Mouse (Mus musculus) G1E (cell line): Measurements from ENCODE around the gene Cacna1c. TPM values are rescaled to one million over a fixed set of nuclear protein-coding genes. Genes with fewer than 3 reads are reported as not detected.
A peak's percentile ranks its signal among the peaks of the same experiment; 100 is the strongest.

Experiments
- ATAC-seq: 2 replicates; pipeline ENCODE4 v1.8.0; 2016; ENCODE audit warnings: mild to moderate bottlenecking; ENCODE audit not compliant: insufficient number of reproducible peaks, poor library complexity, low FRiP score, severe bottlenecking; ENCODE audit errors: extremely low read depth
- DNase-seq: peaks from one replicate; pipeline ENCODE4 v3.0.0; 2012; ENCODE audit warnings: low spot score
- H3K27me3 ChIP-seq: 2 replicates; pipeline ENCODE4 v1.6.1; 2012; ENCODE audit warnings: mild to moderate bottlenecking, low read length, inconsistent platforms; ENCODE audit not compliant: insufficient read depth
- H3K36me3 ChIP-seq: replicated peaks from 2 replicates; pipeline ENCODE3; 2012; ENCODE audit warnings: mild to moderate bottlenecking, inconsistent platforms
- H3K4me1 ChIP-seq: 2 replicates; pipeline ENCODE4 v1.6.1; 2012; ENCODE audit warnings: low read depth, low read length, inconsistent platforms, mixed read lengths; ENCODE audit not compliant: insufficient read depth
- H3K4me3 ChIP-seq: 2 replicates; pipeline ENCODE4 v1.5.1; 2012; ENCODE audit warnings: low read depth, mild to moderate bottlenecking, inconsistent platforms, low read length, moderate library complexity, mixed read lengths
- H3K9me3 ChIP-seq: replicated peaks from 2 replicates; pipeline ENCODE4 v1.6.1; 2012; ENCODE audit warnings: inconsistent platforms
- CTCF ChIP-seq: IDR thresholded peaks from 2 replicates; pipeline ENCODE4 v1.5.1; 2012; ENCODE audit warnings: low read depth, low read length, inconsistent platforms, mixed read lengths
- GATA1 ChIP-seq: IDR thresholded peaks from 2 replicates; pipeline ENCODE4 v1.6.1; 2012; ENCODE audit warnings: borderline replicate concordance, low read length, inconsistent platforms, mixed read lengths
- GATA2 ChIP-seq: IDR thresholded peaks from 2 replicates; pipeline ENCODE4 v1.6.1; 2012; ENCODE audit warnings: low read depth, low read length, inconsistent platforms, borderline replicate concordance
- POLR2AphosphoS5 ChIP-seq: IDR thresholded peaks from 2 replicates; pipeline ENCODE4 v1.6.1; 2012; ENCODE audit warnings: low read depth, low read length, inconsistent platforms; ENCODE audit not compliant: insufficient replicate concordance
- TAL1 ChIP-seq: conservative IDR thresholded peaks from 2 replicates; pipeline ENCODE4 v1.6.1; 2012; ENCODE audit warnings: low read depth, low read length, inconsistent platforms, mixed read lengths
- polyA plus RNA-seq: library from polyadenylated mRNA; stranded (reverse); fragments of >175 nt; gene quantifications from 2 replicates; pipeline ENCODE4 v1.2.3, GENCODE M21; 2012
- total RNA-seq, 2 experiments: library from RNA; stranded (forward) in 1 of 2; stranded (reverse) in 1 of 2; fragments of 200-1000 nt in 1 of 2; fragments of >200 nt in 1 of 2; fragmentation: Nextera tagmentation in 1 of 2; gene quantifications; 2 replicates each; pipeline ENCODE4 v1.2.3; 2014 to 2017

Gene Cacna1c
- total and polyA plus RNA-seq, 3 experiments, result 0.11 TPM; not detected in 2

DNA sequence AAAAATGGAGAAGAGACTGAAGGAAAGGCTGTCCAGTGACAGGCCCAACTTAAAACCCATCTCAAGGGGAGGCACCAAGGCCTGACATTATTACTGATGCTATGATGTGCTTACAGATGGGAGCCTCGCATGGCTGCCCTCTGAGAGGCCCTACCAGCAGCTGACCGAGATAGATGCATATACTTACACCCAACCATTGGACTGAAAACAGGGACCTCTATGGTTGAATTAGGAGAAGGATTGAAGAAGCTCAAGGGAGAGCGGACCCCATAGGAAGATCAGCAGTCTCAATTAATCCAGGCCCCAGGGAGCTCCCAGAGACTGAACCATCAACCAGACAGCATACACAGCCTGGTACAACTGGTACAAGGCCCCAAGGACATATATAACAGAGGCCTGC lies 628.4 kb downstream of the Cacna1c start:
- Histone ChIP-seq H3K9me3 (no peaks in the 10 kb centered on the region), H3K4me1 (peaks cover 13% of the 10 kb centered on the region), H3K27me3 (no peaks in the 10 kb centered on the region), H3K4me3 (no peak overlapping the region), H3K36me3 (peaks cover 7% of the 10 kb centered on the region)
- ATAC-seq (no peak), DNase-seq (no peak)
- TF ChIP-seq CTCF (no peak), POLR2AphosphoS5 (no peak), GATA1 (no peak), GATA2 (no peak), TAL1 (no peak)

DNA sequence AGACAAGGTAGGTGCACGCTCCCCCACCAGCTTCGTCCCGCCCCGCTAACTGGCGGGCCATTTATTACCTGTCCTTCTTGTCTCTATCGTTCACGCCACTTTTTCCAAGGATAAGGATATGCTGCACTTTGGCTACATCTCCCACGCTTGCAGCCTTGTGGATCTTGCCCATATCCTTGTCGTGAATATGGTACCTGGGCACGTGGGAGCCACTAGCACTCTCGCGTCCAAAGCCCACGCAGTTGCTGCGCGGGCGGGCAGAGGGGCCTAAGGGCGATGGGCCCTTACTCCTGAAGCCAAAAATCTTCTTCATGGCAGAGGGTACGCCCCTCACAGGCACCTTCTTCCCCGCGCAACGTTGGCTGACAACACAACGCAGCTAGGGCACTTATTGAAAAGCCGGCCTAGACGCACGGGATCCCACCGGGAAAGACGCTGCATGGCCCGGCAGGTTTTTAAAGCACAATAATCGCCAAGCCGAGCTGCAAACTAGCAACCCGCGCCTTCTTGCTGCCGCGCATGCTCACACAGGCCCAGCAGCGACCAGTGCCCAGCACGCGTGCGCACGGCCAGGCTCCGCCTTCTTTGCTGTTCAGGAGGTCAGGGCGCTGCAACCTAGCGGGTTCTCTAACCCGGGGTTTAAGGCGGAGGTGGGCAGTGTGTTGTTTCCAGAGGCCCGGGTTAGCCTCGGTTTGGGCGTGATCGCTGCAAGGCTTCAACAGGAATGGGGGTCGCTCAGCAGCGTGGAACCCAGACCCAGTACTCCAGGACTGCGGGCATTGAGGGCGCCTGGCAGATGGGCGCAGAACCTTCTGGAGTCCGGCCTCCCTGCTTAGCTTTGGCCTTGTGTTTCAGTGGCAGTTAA lies 634.2 kb downstream of the Cacna1c start, which contains the start of gene Ankrd26:
TSS of gene Ankrd26 (minus strand) at position 482 of the 865 bp plus-strand sequence.
- no peaks in the 10 kb centered on the region for H3K9me3 ChIP-seq
- H3K4me3 ChIP-seq, result peak within 1 kb of the TSS; percentile 88
- DNase-seq (peak; percentile 80), ATAC-seq (peak; percentile 82)
- TF ChIP-seq TAL1, result no peak
- TF ChIP-seq POLR2AphosphoS5, result no peak
- TF ChIP-seq CTCF, result no peak
- TF ChIP-seq GATA2, result no peak
- no peak for TF ChIP-seq GATA1
- H3K4me1 ChIP-seq, result peaks cover 28% of the 10 kb centered on the region
- H3K27me3 ChIP-seq, result no peaks in the 10 kb centered on the region
- H3K36me3 ChIP-seq, result peaks cover 34% of the 10 kb centered on the region

DNA sequence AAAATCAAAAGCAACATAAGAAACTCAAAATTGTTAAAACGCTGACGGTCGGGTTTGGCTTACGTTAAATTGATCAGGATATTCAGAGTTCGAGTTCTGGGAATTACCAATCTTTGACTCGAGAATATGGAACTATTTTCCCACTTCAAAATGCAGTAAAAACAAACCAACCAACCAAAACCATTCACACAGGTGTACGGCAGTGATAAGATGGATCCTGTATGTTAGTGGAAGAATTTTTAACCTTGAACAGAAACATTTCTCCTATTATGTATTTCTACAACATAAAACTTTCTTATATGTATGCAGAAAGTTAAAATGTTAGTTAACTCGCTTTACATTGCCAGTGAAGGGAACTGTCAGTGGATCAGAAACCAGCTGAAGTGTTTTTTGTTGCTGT lies 635.0 kb downstream of the Cacna1c start:
- Histone ChIP-seq H3K27me3 (no peaks in the 10 kb centered on the region), H3K4me1 (peaks cover 28% of the 10 kb centered on the region), H3K9me3 (no peaks in the 10 kb centered on the region), H3K36me3 (peaks cover 40% of the 10 kb centered on the region), H3K4me3 (peak overlapping the region; percentile 88)
- ATAC-seq, result no peak
- TF ChIP-seq POLR2AphosphoS5 (no peak), TAL1 (no peak)
- DNase-seq, result no peak

DNA sequence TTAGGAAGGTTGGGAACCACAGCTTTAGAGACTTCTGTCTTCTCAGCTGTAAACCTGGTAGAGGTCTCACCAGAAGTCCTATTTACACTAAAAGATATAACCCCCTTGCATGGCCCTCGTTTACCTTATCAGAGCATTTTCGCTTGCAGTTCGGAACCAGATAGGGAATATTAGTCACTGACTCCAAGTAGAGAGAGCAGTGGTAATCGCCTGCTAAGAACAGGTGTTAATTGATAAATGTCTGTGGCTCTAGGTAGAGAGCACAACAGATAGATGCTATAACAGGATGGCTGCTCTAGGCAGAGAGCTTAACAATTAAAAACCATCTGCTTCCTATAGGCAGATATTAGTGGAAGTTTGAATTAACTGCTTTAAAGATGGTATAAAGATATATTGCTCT lies 657.6 kb downstream of the Cacna1c start:
- Histone ChIP-seq H3K4me3 (no peak overlapping the region), H3K27me3 (no peaks in the 10 kb centered on the region), H3K9me3 (no peaks in the 10 kb centered on the region), H3K36me3 (peaks cover 62% of the 10 kb centered on the region), H3K4me1 (no peaks in the 10 kb centered on the region)
- no peak for ATAC-seq
- TF ChIP-seq CTCF (no peak), GATA1 (no peak), POLR2AphosphoS5 (no peak), TAL1 (no peak), GATA2 (no peak)
- no peak for DNase-seq

Other genes with a start within 250 kb of the Cacna1c start
- gene Dcp1b, start 21.2 kb downstream of the Cacna1c start, total RNA-seq (2014; fragmentation: Nextera tagmentation), result 18.2 and 22.5 TPM in 2 replicates
- gene Dcp1b, start 21.2 kb downstream of the Cacna1c start, total RNA-seq (2017), result 7.6 and 7.9 TPM in 2 replicates
- 14.0 and 15.0 TPM in 2 replicates for gene Dcp1b, start 21.2 kb downstream of the Cacna1c start, polyA plus RNA-seq
- not detected in 2 replicates for gene Cacna2d4, start 40.1 kb upstream of the Cacna1c start, total RNA-seq (2014; fragmentation: Nextera tagmentation)
- 0.12 and 0.33 TPM in 2 replicates for gene Cacna2d4, start 40.1 kb upstream of the Cacna1c start, total RNA-seq (2017)
- gene Cacna2d4, start 40.1 kb upstream of the Cacna1c start, polyA plus RNA-seq, result not detected in 2 replicates
- gene Lrtm2, start 134.3 kb upstream of the Cacna1c start, total RNA-seq (2014; fragmentation: Nextera tagmentation), result not detected in 2 replicates
- 0.11 TPM in 1 of 2 replicates, not detected in the other for gene Lrtm2, start 134.3 kb upstream of the Cacna1c start, total RNA-seq (2017)
- not detected in 2 replicates for gene Lrtm2, start 134.3 kb upstream of the Cacna1c start, polyA plus RNA-seq
- 91.1 and 97.8 TPM in 2 replicates for gene Adipor2, start 221.3 kb upstream of the Cacna1c start, total RNA-seq (2014; fragmentation: Nextera tagmentation)
- 128 and 129 TPM in 2 replicates for gene Adipor2, start 221.3 kb upstream of the Cacna1c start, total RNA-seq (2017)
- gene Adipor2, start 221.3 kb upstream of the Cacna1c start, polyA plus RNA-seq, result 28.2 and 28.5 TPM in 2 replicates